Mouse (Mus musculus): ENCODE data around the gene Col1a1. TPM values are rescaled to one million over a fixed set of nuclear protein-coding genes. Genes with fewer than 3 reads are reported as not detected.

The Col1a1 gene
- polyA plus RNA-seq, 1 experiment from 2014 or later, result 508 TPM

DNA sequence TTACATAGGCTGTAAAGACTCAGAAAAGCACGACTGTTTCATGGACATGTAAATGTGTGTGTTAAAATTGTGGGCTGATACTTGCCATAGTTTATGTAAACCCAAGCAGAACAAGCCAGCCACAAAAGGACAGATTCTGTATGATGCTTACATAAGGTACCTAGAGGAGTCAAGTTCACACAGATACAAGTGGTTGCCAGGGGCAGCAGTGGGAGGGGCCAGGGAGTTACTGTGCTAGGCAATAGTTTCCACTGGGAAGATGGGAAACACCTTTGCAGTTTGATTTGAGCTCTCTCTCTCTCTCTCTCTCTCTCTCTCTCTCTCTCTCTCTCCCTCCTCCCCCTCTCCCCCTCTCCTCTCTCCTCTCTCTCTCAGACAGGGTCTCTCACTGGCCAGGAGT is 49.1 kb downstream of the Col1a1 start:
- no peaks in the 10 kb centered on the region for H3K9me3 ChIP-seq (replicated peaks)
- no peak overlapping the region for H3K4me3 ChIP-seq
- ATAC-seq (ENCODE audit: low FRiP score), result no peak
- H3K9ac ChIP-seq, result no peak overlapping the region
- H3K36me3 ChIP-seq, result no peaks in the 10 kb centered on the region
- no peak overlapping the region for H3K4me2 ChIP-seq (replicated peaks)
- H3K27ac ChIP-seq, result no peak overlapping the region
- WGBS, result 55% methylated on average over 1 of the region's 1 CpGs
- no peaks in the 10 kb centered on the region for H3K27me3 ChIP-seq
- H3K4me1 ChIP-seq, result peaks cover 20% of the 10 kb centered on the region

DNA sequence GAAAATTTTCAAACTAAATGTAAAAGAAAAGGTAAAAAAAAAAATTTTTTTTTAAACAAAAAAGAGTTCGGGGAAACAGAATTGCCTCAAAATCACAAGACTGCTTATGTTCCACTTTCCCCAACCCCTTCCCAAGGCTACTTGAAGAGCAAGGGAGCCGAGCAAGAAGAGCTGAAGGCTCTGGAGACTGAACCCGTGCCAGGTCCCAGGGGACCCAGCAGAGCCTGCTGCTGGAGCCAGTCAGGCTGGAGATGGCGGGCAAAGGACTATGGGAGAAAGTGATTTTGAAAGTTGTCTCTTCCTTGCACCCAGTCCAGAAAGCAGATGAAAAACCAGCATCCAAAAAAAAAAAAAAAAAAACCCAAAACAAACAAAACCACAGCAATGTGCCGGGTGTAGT is 49.8 kb downstream of the Col1a1 start:
- 73% methylated on average over 5 of the region's 5 CpGs for WGBS
- Histone ChIP-seq H3K4me3 (no peak overlapping the region), H3K9ac (no peak overlapping the region), H3K27ac (no peak overlapping the region), H3K27me3 (no peaks in the 10 kb centered on the region), H3K4me2 (replicated peaks) (no peak overlapping the region), H3K4me1 (peaks cover 26% of the 10 kb centered on the region), H3K9me3 (replicated peaks) (no peaks in the 10 kb centered on the region), H3K36me3 (no peaks in the 10 kb centered on the region)
- no peak for ATAC-seq (ENCODE audit: low FRiP score)

DNA sequence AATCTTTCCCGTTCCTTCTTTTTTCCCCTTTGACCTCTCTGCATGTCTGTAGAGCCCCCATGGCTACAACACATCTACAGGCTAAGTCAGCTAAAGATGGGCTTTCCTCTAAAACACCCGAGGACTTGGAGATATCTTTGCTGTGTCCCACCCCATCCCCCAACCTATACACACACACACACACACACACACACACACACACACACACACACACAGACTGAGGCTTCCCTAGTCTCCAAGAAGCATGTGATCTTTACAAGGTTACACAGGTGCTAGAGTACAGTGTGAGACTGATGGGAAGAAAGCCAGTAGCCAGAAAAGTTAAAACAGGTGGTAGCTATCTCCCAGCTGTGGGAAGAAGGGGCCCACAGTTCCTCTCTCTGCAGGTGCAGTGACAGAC is 50.4 kb downstream of the Col1a1 start:
- Histone ChIP-seq H3K27ac (no peak overlapping the region), H3K4me2 (replicated peaks) (no peak overlapping the region), H3K4me3 (no peak overlapping the region), H3K4me1 (peaks cover 26% of the 10 kb centered on the region), H3K36me3 (no peaks in the 10 kb centered on the region), H3K9me3 (replicated peaks) (no peaks in the 10 kb centered on the region), H3K9ac (no peak overlapping the region), H3K27me3 (no peaks in the 10 kb centered on the region)
- ATAC-seq (ENCODE audit: low FRiP score), result no peak
- 62% methylated on average over 2 of the region's 2 CpGs for WGBS

DNA sequence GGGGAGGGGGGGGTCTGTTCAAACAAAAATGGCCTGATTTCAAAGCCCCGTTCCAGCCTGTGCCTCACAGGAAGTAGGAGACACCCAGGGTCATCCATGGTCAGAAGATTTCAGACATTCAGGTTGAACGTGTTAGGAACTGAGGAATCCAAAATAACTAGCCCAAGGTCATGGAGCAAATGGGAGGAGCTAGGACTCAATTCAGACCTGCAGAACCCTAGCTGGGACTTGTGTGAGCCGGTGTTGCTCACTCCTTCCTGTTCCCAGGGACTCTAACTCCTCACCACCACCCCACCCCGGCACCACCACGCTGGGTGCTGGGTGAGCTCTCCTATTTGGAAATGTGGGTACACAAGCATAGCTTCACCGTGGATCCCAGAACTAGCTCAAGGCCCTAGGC is 51.3 kb downstream of the Col1a1 start:
- Histone ChIP-seq H3K4me2 (replicated peaks) (no peak overlapping the region), H3K36me3 (no peaks in the 10 kb centered on the region), H3K9ac (no peak overlapping the region), H3K9me3 (replicated peaks) (no peaks in the 10 kb centered on the region), H3K4me1 (peaks cover 29% of the 10 kb centered on the region), H3K27me3 (no peaks in the 10 kb centered on the region), H3K27ac (no peak overlapping the region), H3K4me3 (no peak overlapping the region)
- WGBS, result 46% methylated on average over 6 of the region's 6 CpGs
- ATAC-seq (ENCODE audit: low FRiP score), result no peak

DNA sequence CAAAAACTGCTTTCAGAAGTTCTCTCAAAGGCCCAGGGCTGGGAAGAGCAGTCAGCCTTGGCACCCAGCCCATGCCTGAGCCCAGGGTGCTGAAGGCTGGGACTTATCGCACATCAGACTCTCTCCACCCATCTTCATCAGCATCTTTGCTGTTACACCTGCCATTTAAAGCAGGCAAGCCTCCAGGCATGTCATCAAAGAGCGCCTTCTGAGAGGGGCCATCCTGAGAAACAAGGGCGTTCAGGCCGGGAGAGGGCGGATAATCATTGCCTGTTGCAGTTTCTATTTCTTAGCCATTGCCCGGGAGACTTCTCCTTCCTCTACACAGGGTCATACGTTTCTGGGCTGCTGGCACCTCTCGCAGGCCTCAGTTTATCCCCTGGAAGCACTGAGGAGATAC is 51.8 kb downstream of the Col1a1 start:
- Histone ChIP-seq H3K9me3 (replicated peaks) (no peaks in the 10 kb centered on the region), H3K4me2 (replicated peaks) (no peak overlapping the region), H3K36me3 (no peaks in the 10 kb centered on the region), H3K9ac (no peak overlapping the region), H3K27ac (no peak overlapping the region), H3K4me3 (no peak overlapping the region), H3K27me3 (no peaks in the 10 kb centered on the region), H3K4me1 (peaks cover 34% of the 10 kb centered on the region)
- WGBS, result 86% methylated on average over 8 of the region's 8 CpGs
- no peak for ATAC-seq (ENCODE audit: low FRiP score)

DNA sequence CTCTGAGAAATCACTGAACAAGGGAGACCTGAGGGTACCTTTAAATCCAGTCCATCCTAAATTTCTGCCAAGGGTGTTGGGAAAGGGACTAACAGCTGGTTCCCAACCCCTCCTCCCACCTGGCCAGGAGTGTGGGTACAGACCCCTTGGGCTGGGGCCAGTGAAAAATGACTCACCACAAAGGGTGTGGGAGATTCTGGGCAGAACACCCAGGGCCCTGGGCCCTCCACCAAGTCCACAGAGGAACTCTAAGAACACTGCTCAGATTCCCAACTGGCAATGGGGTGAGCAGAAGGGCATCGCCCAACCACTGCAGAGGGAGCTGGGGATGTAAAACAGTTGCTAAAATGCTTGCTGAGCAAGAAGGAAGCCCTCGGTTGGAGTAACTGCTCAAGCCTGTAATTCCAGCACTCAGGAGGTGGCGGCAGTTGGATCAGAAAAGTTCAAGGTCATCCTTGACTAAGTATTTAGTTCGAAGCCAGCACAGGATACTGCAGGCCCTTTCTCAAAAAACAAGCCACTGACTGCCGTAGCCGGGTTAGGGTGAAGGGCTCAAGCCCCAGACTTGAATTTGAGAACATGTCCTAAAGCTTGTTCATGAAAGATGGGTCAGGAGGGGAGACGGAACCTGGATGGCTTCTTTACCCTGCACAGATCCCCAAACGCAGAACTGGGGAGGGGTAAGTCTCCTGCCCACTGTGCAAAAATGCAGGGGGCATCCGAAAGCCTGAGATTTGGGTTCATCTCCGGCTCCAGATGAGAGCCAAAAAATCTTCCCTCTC is 52.9 kb downstream of the Col1a1 start:
- WGBS, result 15% methylated on average over 10 of the region's 10 CpGs
- Histone ChIP-seq H3K4me1 (peaks cover 45% of the 10 kb centered on the region), H3K27me3 (no peaks in the 10 kb centered on the region), H3K4me2 (replicated peaks) (peak overlapping the region; percentile 93), H3K9me3 (replicated peaks) (no peaks in the 10 kb centered on the region), H3K9ac (peak overlapping the region; percentile 65), H3K4me3 (peak overlapping the region; percentile 93), H3K27ac (peak overlapping the region; percentile 95), H3K36me3 (no peaks in the 10 kb centered on the region)
- ATAC-seq (ENCODE audit: low FRiP score), result no peak

DNA sequence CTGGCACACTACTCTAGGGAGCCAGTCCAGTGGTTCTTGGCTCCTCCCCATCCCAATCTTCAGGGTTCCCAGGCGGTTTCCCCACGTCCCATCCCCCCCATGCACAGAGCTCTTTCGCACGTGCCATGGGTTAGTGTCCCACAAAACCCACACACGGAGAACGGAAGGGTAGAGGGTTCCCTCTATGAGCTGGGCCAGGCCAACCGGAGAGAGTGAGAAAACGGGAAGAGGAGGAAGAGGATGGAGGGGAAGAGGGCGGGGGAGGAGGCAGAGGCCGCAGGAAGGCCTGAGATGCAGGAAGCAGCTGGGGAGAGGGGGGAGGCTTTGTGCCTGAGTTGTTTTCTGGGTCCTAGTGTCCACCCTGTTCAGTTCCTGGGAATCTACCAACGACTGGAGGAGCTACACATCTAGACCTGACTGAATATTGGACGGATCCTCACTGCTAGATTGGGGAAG is 53.6 kb downstream of the Col1a1 start:
- Histone ChIP-seq H3K27me3 (no peaks in the 10 kb centered on the region), H3K9ac (peak overlapping the region; percentile 65), H3K27ac (peak overlapping the region; percentile 95), H3K4me2 (replicated peaks) (peak overlapping the region; percentile 93), H3K36me3 (no peaks in the 10 kb centered on the region), H3K4me3 (peak overlapping the region; percentile 93), H3K9me3 (replicated peaks) (no peaks in the 10 kb centered on the region), H3K4me1 (peaks cover 51% of the 10 kb centered on the region)
- ATAC-seq (ENCODE audit: low FRiP score), result peak; percentile 57
- WGBS, result 0% methylated on average over 12 of the region's 12 CpGs

DNA sequence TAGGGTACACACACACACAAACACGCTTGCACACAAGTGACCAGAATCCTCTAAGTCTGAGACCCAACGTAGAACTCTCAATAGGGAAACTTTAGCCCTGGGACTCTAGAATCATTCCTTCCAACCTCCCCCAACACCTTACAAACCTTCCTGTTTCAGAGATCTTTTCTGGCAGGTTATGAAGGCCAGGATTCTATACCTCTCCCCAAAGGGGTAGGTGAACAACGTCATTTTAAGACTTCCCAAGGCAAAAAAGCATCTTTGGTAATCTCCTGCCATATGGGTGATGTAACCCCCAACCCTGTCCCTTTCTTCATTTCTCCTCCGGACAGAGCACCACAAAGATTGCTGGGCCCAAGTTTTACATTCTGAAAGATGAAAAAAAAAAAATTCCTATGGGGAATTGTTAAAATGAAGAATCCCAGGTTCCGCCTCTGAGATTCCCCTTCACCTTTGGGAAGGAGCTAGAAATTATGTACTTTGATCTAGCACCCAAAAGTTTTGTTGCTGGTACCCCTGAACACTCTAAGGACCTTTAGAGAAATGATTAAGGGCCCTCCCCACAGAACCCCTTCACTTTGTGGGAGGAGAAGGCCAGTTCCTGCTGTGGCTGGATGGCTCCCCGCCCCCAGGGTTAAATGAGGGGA is 54.2 kb downstream of the Col1a1 start:
- H3K4me3 ChIP-seq, result peak overlapping the region; percentile 93
- H3K27ac ChIP-seq, result peak overlapping the region; percentile 95
- peak overlapping the region; percentile 53 for H3K9ac ChIP-seq
- ATAC-seq (ENCODE audit: low FRiP score), result no peak
- no peaks in the 10 kb centered on the region for H3K27me3 ChIP-seq
- peak overlapping the region; percentile 93 for H3K4me2 ChIP-seq (replicated peaks)
- H3K9me3 ChIP-seq (replicated peaks), result no peaks in the 10 kb centered on the region
- H3K4me1 ChIP-seq, result peaks cover 57% of the 10 kb centered on the region
- WGBS, result 47% methylated on average over 6 of the region's 6 CpGs
- H3K36me3 ChIP-seq, result no peaks in the 10 kb centered on the region

DNA sequence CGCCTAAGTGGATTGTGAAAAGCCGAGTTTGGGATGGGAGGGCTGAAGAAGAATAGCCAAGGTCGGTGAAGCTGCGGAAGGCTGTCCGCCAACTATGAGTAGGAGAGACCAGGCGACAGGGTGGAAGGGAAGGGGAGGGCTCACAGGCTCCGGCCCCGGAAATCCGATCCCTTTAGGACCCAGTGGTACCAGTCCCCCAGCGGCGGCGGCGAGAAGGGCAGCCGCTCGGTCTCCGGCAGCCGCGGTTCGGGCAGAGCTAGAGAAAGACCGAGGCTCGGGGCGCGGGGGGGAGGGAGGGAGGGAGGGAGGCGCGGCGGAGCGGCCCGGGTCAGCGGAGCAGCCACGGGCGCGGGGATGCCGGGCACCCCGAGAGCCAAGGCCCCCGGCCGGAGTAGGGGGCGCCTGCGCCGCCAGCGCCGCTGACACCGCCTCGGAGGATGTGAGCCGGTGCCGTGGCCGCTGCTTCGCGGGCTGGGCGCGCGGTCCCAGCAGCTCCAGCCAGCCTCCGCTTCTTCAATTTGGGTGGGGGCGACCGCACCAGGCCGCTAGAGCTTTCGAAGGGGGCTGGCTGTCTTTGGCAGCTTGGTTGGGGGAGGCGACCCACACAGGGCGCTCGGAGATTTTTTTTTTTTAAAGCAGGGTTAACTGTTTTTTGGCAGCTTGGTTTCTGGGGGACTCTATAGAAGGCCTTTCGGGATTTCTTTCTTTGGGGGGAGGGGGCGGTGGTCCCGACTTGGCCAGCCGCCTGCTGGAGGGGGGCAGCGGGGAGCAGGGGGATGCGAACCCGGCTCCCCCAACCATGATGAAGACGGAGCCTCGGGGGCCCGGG is 54.9 kb downstream of the Col1a1 start, which contains the start of gene Ppp1r9b:
TSS of gene Ppp1r9b (plus strand) at position 287 of the 829 bp plus-strand sequence.
- Histone ChIP-seq H3K4me2 (replicated peaks) (peak within 1 kb of the TSS; percentile 93), H3K27ac (peak within 1 kb of the TSS; percentile 95), H3K27me3 (no peaks in the 10 kb centered on the region), H3K9ac (peak within 1 kb of the TSS; percentile 97), H3K36me3 (no peaks in the 10 kb centered on the region), H3K4me3 (peak within 1 kb of the TSS; percentile 93), H3K4me1 (peaks cover 65% of the 10 kb centered on the region), H3K9me3 (replicated peaks) (no peaks in the 10 kb centered on the region)
- ATAC-seq (ENCODE audit: low FRiP score), result peak; percentile 82
- under 1% methylated on average over 54 of the region's 69 CpGs for WGBS

DNA sequence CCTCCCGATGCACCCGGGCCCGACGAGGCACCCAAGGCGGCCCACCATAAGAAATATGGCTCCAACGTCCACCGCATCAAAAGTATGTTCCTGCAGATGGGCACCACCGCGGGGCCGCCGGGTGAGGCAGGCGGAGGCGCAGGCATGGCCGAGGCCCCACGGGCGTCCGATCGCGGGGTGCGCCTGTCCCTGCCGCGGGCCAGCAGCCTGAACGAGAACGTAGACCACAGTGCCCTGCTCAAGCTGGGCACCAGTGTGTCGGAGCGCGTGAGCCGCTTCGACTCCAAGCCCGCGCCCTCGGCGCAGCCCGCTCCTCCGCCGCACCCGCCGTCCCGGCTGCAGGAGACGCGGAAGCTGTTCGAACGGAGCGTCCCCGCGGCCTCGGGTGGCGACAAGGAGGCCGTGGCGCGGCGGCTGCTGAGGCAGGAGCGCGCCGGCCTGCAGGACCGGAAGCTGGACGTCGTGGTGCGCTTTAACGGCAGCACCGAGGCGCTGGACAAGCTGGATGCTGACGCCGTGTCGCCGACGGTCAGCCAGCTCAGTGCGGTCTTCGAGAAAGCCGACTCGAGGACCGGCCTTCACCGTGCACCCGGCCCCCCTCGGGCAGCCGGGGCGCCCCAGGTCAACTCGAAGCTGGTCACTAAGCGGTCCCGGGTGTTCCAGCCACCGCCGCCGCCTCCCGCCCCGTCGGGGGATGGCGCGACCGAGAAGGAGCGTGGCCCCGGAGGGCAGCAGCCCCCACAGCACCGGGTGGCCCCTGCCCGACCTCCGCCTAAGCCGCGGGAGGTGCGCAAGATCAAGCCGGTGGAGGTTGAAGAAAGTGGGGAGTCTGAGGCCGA is 55.8 kb downstream of the Col1a1 start:
- Histone ChIP-seq H3K27ac (peak overlapping the region; percentile 95), H3K9me3 (replicated peaks) (no peaks in the 10 kb centered on the region), H3K4me1 (peaks cover 73% of the 10 kb centered on the region), H3K27me3 (no peaks in the 10 kb centered on the region), H3K9ac (peak overlapping the region; percentile 97), H3K4me3 (peak overlapping the region; percentile 93), H3K4me2 (replicated peaks) (peak overlapping the region; percentile 93), H3K36me3 (peaks cover 9% of the 10 kb centered on the region)
- WGBS, result under 1% methylated on average over 98 of the region's 99 CpGs
- no peak for ATAC-seq (ENCODE audit: low FRiP score)

DNA sequence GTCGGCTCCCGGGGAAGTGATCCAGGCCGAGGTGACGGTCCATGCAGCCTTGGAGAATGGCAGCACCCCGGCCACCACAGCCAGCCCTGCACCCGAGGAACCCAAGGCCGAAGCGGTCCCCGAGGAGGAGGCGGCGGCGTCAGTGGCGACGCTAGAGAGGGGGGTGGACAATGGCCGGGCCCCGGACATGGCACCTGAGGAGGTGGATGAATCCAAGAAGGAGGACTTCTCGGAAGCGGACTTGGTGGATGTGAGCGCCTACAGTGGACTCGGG is 56.4 kb downstream of the Col1a1 start:
- no peaks in the 10 kb centered on the region for H3K9me3 ChIP-seq (replicated peaks)
- H3K27me3 ChIP-seq, result no peaks in the 10 kb centered on the region
- no peak for ATAC-seq (ENCODE audit: low FRiP score)

More for the DNA sequence above, 56.4 kb downstream of the Col1a1 start:
- H3K4me1 ChIP-seq, result peaks cover 69% of the 10 kb centered on the region
- H3K4me3 ChIP-seq, result peak overlapping the region; percentile 93
- peak overlapping the region; percentile 93 for H3K4me2 ChIP-seq (replicated peaks)
- H3K36me3 ChIP-seq, result peaks cover 15% of the 10 kb centered on the region
- H3K9ac ChIP-seq, result peak overlapping the region; percentile 97
- 0 out of 2 replicates have a peak overlapping the region, but pooled peaks have one; percentile 44 for H3K27ac ChIP-seq
- 0% methylated on average over 20 of the region's 20 CpGs for WGBS
